ENCODE assay signal across 19 mouse cellular contexts in the genomic region with DNA sequence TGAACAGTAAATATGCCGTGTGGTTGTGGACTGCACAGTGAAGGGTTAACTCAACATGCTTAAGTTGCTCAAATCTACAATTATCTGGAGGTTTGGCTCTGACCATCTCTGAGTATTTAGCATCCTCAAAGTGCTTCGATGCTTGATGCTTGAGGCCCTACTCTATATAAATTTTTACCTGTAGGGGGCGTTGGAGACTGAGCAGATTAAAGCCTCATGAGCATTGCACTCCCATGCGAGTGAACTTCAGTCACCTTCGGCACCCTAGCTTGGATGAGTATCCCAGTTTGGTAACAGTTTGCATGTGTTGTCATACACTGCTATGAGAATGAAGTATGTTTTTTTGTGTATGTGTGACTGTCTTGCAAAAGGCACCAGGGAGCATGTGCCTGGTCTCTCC. TPM values are rescaled to one million over a fixed set of nuclear protein-coding genes. Genes with fewer than 3 reads are reported as not detected.
DNase-seq lines count a peak whose midpoint lies in the region; ATAC-seq and TF ChIP-seq lines count a peak whose summit lies in the region.
"Had no signal": no experiment of that assay in that cellular context is flagged by ENCODE, and none has a peak within 500 bp of the region (broad histone marks: within the 10 kb centered on the region; RNA-seq: fewer than 3 reads in every experiment).

No protein-coding gene starts in this region.

- peak; percentile 34 for DNase-seq in thymus, postnatal 0 days (ENCODE audit: low spot score)
- no peak for DNase-seq in thymus, postnatal 4 days
- peak; percentile 50 for DNase-seq in R1 (ENCODE audit: low read depth, low spot score)
- DNase-seq in stomach, postnatal 0 days (ENCODE audit: low spot score): no peak
- no peak for DNase-seq in forebrain, embryonic 14.5 days (ENCODE audit: low spot score)
- no peak for DNase-seq in urinary bladder, adult 2 months (ENCODE audit: low spot score)
- DNase-seq: cerebellum, adult 11-12 months; kidney, adult 18-20 months; kidney, postnatal 4 days; thymus, postnatal 36 days had no signal

- TF ChIP-seq CTCF in intestine, postnatal 0 days (IDR thresholded peaks at IDR 0.05; ENCODE audit: low read depth): peak; percentile 38; the same call in 1 of the 2 replicates
- peak; percentile 46 for TF ChIP-seq CTCF in stomach, postnatal 0 days (IDR thresholded peaks at IDR 0.05; ENCODE audit: low read depth)

- no peak overlapping the region for H3K9ac ChIP-seq in intestine, postnatal 0 days (ENCODE audit: low read depth, low read length)
- no peak overlapping the region for H3K9ac ChIP-seq in intestine, embryonic 16.5 days (ENCODE audit: low read depth, low read length)
- no peak overlapping the region for H3K9ac ChIP-seq in stomach, postnatal 0 days (ENCODE audit: low read length)
- no peak overlapping the region for H3K9ac ChIP-seq in forebrain, embryonic 14.5 days (ENCODE audit: low read length)
- H3K9ac ChIP-seq: embryonic facial prominence, embryonic 12.5 days; midbrain, embryonic 12.5 days had no signal

- 51% methylated on average over 5 of the region's 5 CpGs for WGBS in intestine, postnatal 0 days
- WGBS in intestine, embryonic 16.5 days: 56% methylated on average over 5 of the region's 5 CpGs
- 58% methylated on average over 5 of the region's 5 CpGs for WGBS in stomach, postnatal 0 days
- 59% methylated on average over 5 of the region's 5 CpGs for WGBS in forebrain, embryonic 14.5 days

- H3K27ac ChIP-seq in intestine, postnatal 0 days (ENCODE audit: low read depth, low read length): no peak overlapping the region
- H3K27ac ChIP-seq in intestine, embryonic 16.5 days (ENCODE audit: low read length): no peak overlapping the region
- no peak overlapping the region for H3K27ac ChIP-seq in stomach, postnatal 0 days (replicated peaks)
- no peak overlapping the region for H3K27ac ChIP-seq in forebrain, embryonic 14.5 days (ENCODE audit: low read depth, low read length)
- H3K27ac ChIP-seq: embryonic facial prominence, embryonic 12.5 days; forebrain, embryonic 10.5 days; heart, embryonic 10.5 days; hindbrain, embryonic 10.5 days; midbrain, embryonic 12.5 days had no signal

- no peak for ATAC-seq in intestine, postnatal 0 days
- no peak for ATAC-seq in intestine, embryonic 16.5 days
- no peak for ATAC-seq in stomach, postnatal 0 days (ENCODE audit: low FRiP score, low TSS enrichment)
- no peak for ATAC-seq in forebrain, embryonic 14.5 days

- no peak overlapping the region for H3K4me3 ChIP-seq in intestine, postnatal 0 days (ENCODE audit: low read depth, low read length)
- H3K4me3 ChIP-seq in intestine, embryonic 16.5 days (ENCODE audit: low read length): no peak overlapping the region
- no peak overlapping the region for H3K4me3 ChIP-seq in stomach, postnatal 0 days (ENCODE audit: low read depth, low read length)
- H3K4me3 ChIP-seq in forebrain, embryonic 14.5 days (ENCODE audit: low read depth, low read length): no peak overlapping the region
- H3K4me3 ChIP-seq: embryonic facial prominence, embryonic 12.5 days; forebrain, embryonic 10.5 days; heart, embryonic 10.5 days; hindbrain, embryonic 10.5 days; midbrain, embryonic 12.5 days had no signal

- H3K36me3 ChIP-seq in intestine, postnatal 0 days (ENCODE audit: control insufficient read depth, insufficient read depth): no peaks in the 10 kb centered on the region
- H3K36me3 ChIP-seq in intestine, embryonic 16.5 days (ENCODE audit: control insufficient read depth, insufficient read depth, low read length): no peaks in the 10 kb centered on the region
- H3K36me3 ChIP-seq in stomach, postnatal 0 days (ENCODE audit: control insufficient read depth, insufficient read depth, low read length): no peaks in the 10 kb centered on the region
- no peaks in the 10 kb centered on the region for H3K36me3 ChIP-seq in forebrain, embryonic 14.5 days (ENCODE audit: control insufficient read depth, insufficient read depth, low read length)
- H3K36me3 ChIP-seq: embryonic facial prominence, embryonic 12.5 days; forebrain, embryonic 10.5 days; heart, embryonic 10.5 days; hindbrain, embryonic 10.5 days; midbrain, embryonic 12.5 days had no signal

- H3K27me3 ChIP-seq in intestine, postnatal 0 days (replicated peaks; ENCODE audit: control insufficient read depth, insufficient read depth, low read length): no peaks in the 10 kb centered on the region
- H3K27me3 ChIP-seq in intestine, embryonic 16.5 days (replicated peaks; ENCODE audit: control insufficient read depth, insufficient read depth, low read length): no peaks in the 10 kb centered on the region
- no peaks in the 10 kb centered on the region for H3K27me3 ChIP-seq in stomach, postnatal 0 days (ENCODE audit: control insufficient read depth, insufficient read depth, low read length)
- H3K27me3 ChIP-seq in forebrain, embryonic 14.5 days (replicated peaks; ENCODE audit: control insufficient read depth, insufficient read depth, low read length): no peaks in the 10 kb centered on the region
- H3K27me3 ChIP-seq: embryonic facial prominence, embryonic 12.5 days; midbrain, embryonic 12.5 days had no signal

- no peaks in the 10 kb centered on the region for H3K9me3 ChIP-seq in intestine, postnatal 0 days (ENCODE audit: control insufficient read depth)
- no peaks in the 10 kb centered on the region for H3K9me3 ChIP-seq in intestine, embryonic 16.5 days (ENCODE audit: control insufficient read depth, low read length)
- no peaks in the 10 kb centered on the region for H3K9me3 ChIP-seq in stomach, postnatal 0 days (ENCODE audit: control insufficient read depth, low read length)
- no peaks in the 10 kb centered on the region; the same call in 1 of the 2 replicates for H3K9me3 ChIP-seq in forebrain, embryonic 14.5 days (replicated peaks; ENCODE audit: control insufficient read depth, low read length)
- H3K9me3 ChIP-seq: embryonic facial prominence, embryonic 12.5 days; forebrain, embryonic 10.5 days; heart, embryonic 10.5 days; midbrain, embryonic 12.5 days had no signal

- TF ChIP-seq EP300 in stomach, postnatal 0 days (optimal IDR thresholded peaks at IDR 0.05): no peak

- no peaks in the 10 kb centered on the region for H3K4me1 ChIP-seq in intestine, postnatal 0 days (replicated peaks; ENCODE audit: control insufficient read depth, insufficient read depth, low read length)
- no peaks in the 10 kb centered on the region for H3K4me1 ChIP-seq in intestine, embryonic 16.5 days (ENCODE audit: control insufficient read depth, insufficient read depth, low read length)
- H3K4me1 ChIP-seq in stomach, postnatal 0 days (replicated peaks; ENCODE audit: control insufficient read depth, insufficient read depth): no peaks in the 10 kb centered on the region
- no peaks in the 10 kb centered on the region for H3K4me1 ChIP-seq in forebrain, embryonic 14.5 days (ENCODE audit: control insufficient read depth, insufficient read depth, low read length)
- H3K4me1 ChIP-seq: forebrain, embryonic 10.5 days; hindbrain, embryonic 10.5 days; midbrain, embryonic 12.5 days had no signal

- no peak overlapping the region for H3K4me2 ChIP-seq in intestine, postnatal 0 days (replicated peaks; ENCODE audit: low read depth)
- H3K4me2 ChIP-seq in intestine, embryonic 16.5 days (ENCODE audit: low read depth, low read length): no peak overlapping the region
- H3K4me2 ChIP-seq in stomach, postnatal 0 days (replicated peaks; ENCODE audit: low read depth): no peak overlapping the region
- no peak overlapping the region for H3K4me2 ChIP-seq in forebrain, embryonic 14.5 days (ENCODE audit: low read length)
- H3K4me2 ChIP-seq: embryonic facial prominence, embryonic 12.5 days; midbrain, embryonic 12.5 days had no signal

RNA-seq across cellular contexts. Expression of gene Gm4922, which starts 16.7 kb away (rescaled TPM):
- 0.08 and 0.10 TPM in 2 replicates for polyA plus RNA-seq in intestine, postnatal 0 days (2015; fragmentation: Nextera tagmentation; extraction: Ambion mirVana)
- polyA plus RNA-seq in intestine, embryonic 16.5 days (2015; fragmentation: Nextera tagmentation; extraction: Ambion mirVana): 0.05 TPM in 1 of 2 replicates, not detected in the other
- not detected in 2 replicates for polyA plus RNA-seq in thymus, postnatal 0 days (2015; fragmentation: Nextera tagmentation; extraction: Ambion mirVana)
- 0.05 and 0.08 TPM in 2 replicates for polyA plus RNA-seq in stomach, postnatal 0 days (2015; fragmentation: Nextera tagmentation; extraction: Ambion mirVana)
- 0.26 TPM in 1 of 2 replicates, not detected in the other for polyA plus RNA-seq in forebrain, embryonic 14.5 days (2014; fragmentation: Nextera tagmentation; extraction: Ambion mirVana)
- not detected in 2 replicates for polyA plus RNA-seq in urinary bladder, adult 2 months (2012; rRNA removed)
- polyA plus RNA-seq: embryonic facial prominence, embryonic 12.5 days; forebrain, embryonic 10.5 days; heart, embryonic 10.5 days; hindbrain, embryonic 10.5 days; limb, embryonic 14.5 days; lung, embryonic 16.5 days had no signal

RNA-seq across cellular contexts. Expression of gene Arfgef3, which starts 26.2 kb away (rescaled TPM):
- polyA plus RNA-seq in intestine, postnatal 0 days (2015; fragmentation: Nextera tagmentation; extraction: Ambion mirVana): 1.5 and 1.6 TPM in 2 replicates
- polyA plus RNA-seq in intestine, embryonic 16.5 days (2015; fragmentation: Nextera tagmentation; extraction: Ambion mirVana): 1.8 and 2.1 TPM in 2 replicates
- polyA plus RNA-seq in thymus, postnatal 0 days (2015; fragmentation: Nextera tagmentation; extraction: Ambion mirVana): 0.31 and 0.44 TPM in 2 replicates
- polyA plus RNA-seq in stomach, postnatal 0 days (2015; fragmentation: Nextera tagmentation; extraction: Ambion mirVana): 1.6 and 1.8 TPM in 2 replicates
- polyA plus RNA-seq in forebrain, embryonic 14.5 days (2014; fragmentation: Nextera tagmentation; extraction: Ambion mirVana): 2.8 and 4.7 TPM in 2 replicates
- polyA plus RNA-seq in urinary bladder, adult 2 months (2012; rRNA removed): 0.87 and 0.91 TPM in 2 replicates

Comparison
In these comparisons a context has a peak if more than half of its experiments do, and no peak if none do; other contexts are left out.
1. DNase-seq: peak in thymus, postnatal 0 days (single experiment) and R1 (single experiment); none in thymus, postnatal 4 days (single experiment), stomach, postnatal 0 days (single experiment), forebrain, embryonic 14.5 days (single experiment) and urinary bladder, adult 2 months (single experiment).